Mouse (Mus musculus) neural tube, embryonic 14.5 days (tissue): Measurements from ENCODE around the gene Slc7a8. TPM values are rescaled to one million over a fixed set of nuclear protein-coding genes. Genes with fewer than 3 reads are reported as not detected.

Source experiments
- ATAC-seq: fragments of 200-750 bp; cut with Nextera tagmentation; 2 replicates; pipeline ENCODE4 v1.8.0; 2017; ENCODE audit warnings: low read depth, mild to moderate bottlenecking, moderate TSS enrichment, moderate library complexity
- H3K27ac ChIP-seq: fragments of 300-500 bp; sonication (generic); 2 replicates; pipeline ENCODE4 v1.5.1; 2014; ENCODE audit warnings: low read depth, mild to moderate bottlenecking, control low read depth, low read length, moderate library complexity, mixed read lengths
- H3K27me3 ChIP-seq: fragments of 300-500 bp; sonication (generic); 2 replicates; pipeline ENCODE4 v1.6.1; 2014; ENCODE audit warnings: low read length; ENCODE audit not compliant: control insufficient read depth, insufficient read depth
- H3K36me3 ChIP-seq: fragments of 300-500 bp; sonication (generic); 2 replicates; pipeline ENCODE4 v1.6.1; 2014; ENCODE audit warnings: low read length, mixed read lengths; ENCODE audit not compliant: control insufficient read depth, insufficient read depth
- H3K4me1 ChIP-seq: fragments of 300-500 bp; sonication (generic); 2 replicates; pipeline ENCODE4 v1.6.1; 2014; ENCODE audit warnings: low read length; ENCODE audit not compliant: control insufficient read depth, insufficient read depth
- H3K4me2 ChIP-seq: fragments of 300-500 bp; sonication (generic); 2 replicates; pipeline ENCODE4 v1.6.1; 2014; ENCODE audit warnings: mild to moderate bottlenecking, low read depth, low read length, control low read depth
- H3K4me3 ChIP-seq: fragments of 300-500 bp; sonication (generic); 2 replicates; pipeline ENCODE4 v1.5.1; 2014; ENCODE audit warnings: low read depth, low read length, control low read depth, mixed read lengths
- H3K9ac ChIP-seq: fragments of 300-500 bp; sonication (generic); replicated peaks from 2 replicates; pipeline ENCODE4 v1.6.1; 2014; ENCODE audit warnings: low read depth, mild to moderate bottlenecking, control low read depth, low read length, mixed read lengths
- H3K9me3 ChIP-seq: fragments of 300-500 bp; sonication (generic); 2 replicates; pipeline ENCODE4 v1.6.1; 2016; ENCODE audit warnings: low read length; ENCODE audit not compliant: control insufficient read depth
- WGBS: fragments of 180-500 bp; shearing (Covaris S2); extraction: QIAGEN DNeasy Blood & Tissue Kit; methylation state at CpG from one replicate; pipeline ENCODE4 v1.1.7; 2014; 5-methylcytosine and 5-hydroxymethylcytosine counted together
- polyA plus RNA-seq: library from polyadenylated mRNA; unstranded; fragments of >200 nt; fragmentation: Nextera tagmentation; extraction: Ambion mirVana; gene quantifications from 2 replicates; pipeline ENCODE4 v1.2.1, GENCODE M21; 2014

Slc7a8 gene
- polyA plus RNA-seq, 1 experiment from 2014 or later = 7.3 TPM

GRCm38 (mm10) chr14:54735221-54735620 lies 46.5 kb downstream of the Slc7a8 start:
- H3K27ac ChIP-seq = no peak overlapping the region
- no peaks in the 10 kb centered on the region for H3K9me3 ChIP-seq
- H3K4me2 ChIP-seq = no peak overlapping the region
- H3K36me3 ChIP-seq = no peaks in the 10 kb centered on the region
- H3K9ac ChIP-seq = no peak overlapping the region
- H3K27me3 ChIP-seq = no peaks in the 10 kb centered on the region
- ATAC-seq = no peak
- WGBS = 83% methylated on average over 4 of the region's 4 CpGs
- H3K4me1 ChIP-seq = no peaks in the 10 kb centered on the region
- H3K4me3 ChIP-seq = no peak overlapping the region

- H3K27ac ChIP-seq = no peak overlapping the region
- no peak overlapping the region for H3K4me3 ChIP-seq
- H3K36me3 ChIP-seq = no peaks in the 10 kb centered on the region
- H3K9ac ChIP-seq = no peak overlapping the region
- no peaks in the 10 kb centered on the region for H3K4me1 ChIP-seq
- 78% methylated on average over 4 of the region's 4 CpGs for WGBS
- no peaks in the 10 kb centered on the region for H3K9me3 ChIP-seq
- no peak overlapping the region for H3K4me2 ChIP-seq
- ATAC-seq = no peak
- no peaks in the 10 kb centered on the region for H3K27me3 ChIP-seq
Measured at GRCm38 (mm10) chr14:54734004-54734403, 47.7 kb downstream of the Slc7a8 start.

- Histone ChIP-seq H3K9ac (no peak overlapping the region), H3K36me3 (no peaks in the 10 kb centered on the region), H3K27me3 (no peaks in the 10 kb centered on the region), H3K4me2 (no peak overlapping the region), H3K27ac (no peak overlapping the region), H3K4me1 (no peaks in the 10 kb centered on the region), H3K9me3 (no peaks in the 10 kb centered on the region), H3K4me3 (no peak overlapping the region)
- WGBS = 94% methylated on average over 8 of the region's 8 CpGs
- ATAC-seq = no peak
Measured at GRCm38 (mm10) chr14:54732206-54732605, 49.5 kb downstream of the Slc7a8 start.

- no peak overlapping the region for H3K27ac ChIP-seq
- no peak overlapping the region for H3K4me3 ChIP-seq
- H3K9me3 ChIP-seq = no peaks in the 10 kb centered on the region
- H3K36me3 ChIP-seq = no peaks in the 10 kb centered on the region
- 95% methylated on average over 6 of the region's 6 CpGs for WGBS
- no peaks in the 10 kb centered on the region for H3K27me3 ChIP-seq
- no peak for ATAC-seq
- H3K4me1 ChIP-seq = no peaks in the 10 kb centered on the region
- no peak overlapping the region for H3K9ac ChIP-seq
- H3K4me2 ChIP-seq = no peak overlapping the region
Measured at GRCm38 (mm10) chr14:54730305-54730704, 51.4 kb downstream of the Slc7a8 start.

- no peak overlapping the region for H3K27ac ChIP-seq
- H3K4me1 ChIP-seq = no peaks in the 10 kb centered on the region
- H3K27me3 ChIP-seq = no peaks in the 10 kb centered on the region
- WGBS = 74% methylated on average over 13 of the region's 13 CpGs
- H3K4me3 ChIP-seq = no peak overlapping the region
- no peak overlapping the region for H3K4me2 ChIP-seq
- no peak for ATAC-seq
- H3K36me3 ChIP-seq = no peaks in the 10 kb centered on the region
- no peaks in the 10 kb centered on the region for H3K9me3 ChIP-seq
- no peak overlapping the region for H3K9ac ChIP-seq
Measured at GRCm38 (mm10) chr14:54728823-54729653, 52.7 kb downstream of the Slc7a8 start.

- Histone ChIP-seq H3K4me2 (no peak overlapping the region), H3K27me3 (no peaks in the 10 kb centered on the region), H3K4me3 (no peak overlapping the region), H3K27ac (no peak overlapping the region), H3K9me3 (no peaks in the 10 kb centered on the region), H3K4me1 (no peaks in the 10 kb centered on the region), H3K36me3 (no peaks in the 10 kb centered on the region), H3K9ac (no peak overlapping the region)
- 80% methylated on average over 5 of the region's 5 CpGs for WGBS
- ATAC-seq = no peak
Measured at GRCm38 (mm10) chr14:54727565-54727964, 54.2 kb downstream of the Slc7a8 start.

- no peaks in the 10 kb centered on the region for H3K9me3 ChIP-seq
- 83% methylated on average over 6 of the region's 6 CpGs for WGBS
- H3K9ac ChIP-seq = no peak overlapping the region
- no peaks in the 10 kb centered on the region for H3K4me1 ChIP-seq
- no peaks in the 10 kb centered on the region for H3K27me3 ChIP-seq
- no peak overlapping the region for H3K4me2 ChIP-seq
- H3K27ac ChIP-seq = no peak overlapping the region
- no peaks in the 10 kb centered on the region for H3K36me3 ChIP-seq
- no peak overlapping the region for H3K4me3 ChIP-seq
- ATAC-seq = no peak
Measured at GRCm38 (mm10) chr14:54724049-54724448, 57.7 kb downstream of the Slc7a8 start.

GRCm38 (mm10) chr14:54721711-54722110 lies 60.0 kb downstream of the Slc7a8 start:
- ATAC-seq = no peak
- Histone ChIP-seq H3K4me1 (no peaks in the 10 kb centered on the region), H3K4me2 (no peak overlapping the region), H3K27me3 (no peaks in the 10 kb centered on the region), H3K9me3 (no peaks in the 10 kb centered on the region), H3K27ac (no peak overlapping the region), H3K9ac (no peak overlapping the region), H3K36me3 (no peaks in the 10 kb centered on the region), H3K4me3 (no peak overlapping the region)
- 87% methylated on average over 10 of the region's 10 CpGs for WGBS

GRCm38 (mm10) chr14:54720654-54721350 lies 60.9 kb downstream of the Slc7a8 start:
- Histone ChIP-seq H3K9me3 (no peaks in the 10 kb centered on the region), H3K36me3 (no peaks in the 10 kb centered on the region), H3K4me1 (no peaks in the 10 kb centered on the region), H3K4me3 (no peak overlapping the region), H3K27ac (no peak overlapping the region), H3K4me2 (no peak overlapping the region), H3K9ac (no peak overlapping the region), H3K27me3 (no peaks in the 10 kb centered on the region)
- no peak for ATAC-seq
- 88% methylated on average over 7 of the region's 7 CpGs for WGBS
